Mouse (Mus musculus): Measurements from ENCODE around the gene Hapln4. TPM values are rescaled to one million over a fixed set of nuclear protein-coding genes. Genes with fewer than 3 reads are reported as not detected.

Hapln4 gene
- total RNA-seq, 2 experiments from 2014 or later: 73.7 to 91.3 TPM

- no peak for DNase-seq
These were observed 17.0 kb downstream of the Hapln4 start for GRCm38 (mm10) chr8:70100241-70100640.

- no peak for DNase-seq
These were observed 21.2 kb downstream of the Hapln4 start for GRCm38 (mm10) chr8:70104506-70104905.

- DNase-seq: no peak
These were observed 21.7 kb downstream of the Hapln4 start for GRCm38 (mm10) chr8:70104922-70105321.

GRCm38 (mm10) chr8:70110451-70110850, 27.2 kb downstream of the Hapln4 start:
- no peak for DNase-seq

- no peak for DNase-seq
These were observed 28.0 kb downstream of the Hapln4 start for GRCm38 (mm10) chr8:70111192-70111795.

GRCm38 (mm10) chr8:70112401-70113016, 29.3 kb downstream of the Hapln4 start:
- no peak for DNase-seq

GRCm38 (mm10) chr8:70114488-70114887, 31.2 kb downstream of the Hapln4 start:
- DNase-seq: no peak

GRCm38 (mm10) chr8:70114892-70115291, 31.6 kb downstream of the Hapln4 start:
- no peak for DNase-seq

- no peak for DNase-seq
These were observed 34.4 kb downstream of the Hapln4 start for GRCm38 (mm10) chr8:70117611-70118010.

GRCm38 (mm10) chr8:70118726-70119700, 35.8 kb downstream of the Hapln4 start:
- peak; percentile 54 to 62 for DNase-seq

- DNase-seq: peak; percentile 88
These were observed 37.4 kb downstream of the Hapln4 start, which contains the start of gene Ncan for GRCm38 (mm10) chr8:70120667-70121066. TSS of gene Ncan (minus strand) at chr8:70120873.

GRCm38 (mm10) chr8:70122863-70123262, 39.6 kb downstream of the Hapln4 start:
- no peak for DNase-seq

GRCm38 (mm10) chr8:70124992-70125391, 41.7 kb downstream of the Hapln4 start:
- DNase-seq: no peak

- DNase-seq: peak; percentile 72 to 76
These were observed 45.2 kb downstream of the Hapln4 start for GRCm38 (mm10) chr8:70128435-70128834.

GRCm38 (mm10) chr8:70129309-70129952, 46.2 kb downstream of the Hapln4 start:
- peak; percentile 82 to 83 for DNase-seq

- DNase-seq: no peak
These were observed 46.8 kb downstream of the Hapln4 start for GRCm38 (mm10) chr8:70130066-70130465.

- DNase-seq: peak; percentile 72 to 80
These were observed 48.1 kb downstream of the Hapln4 start, which contains the start of gene Nr2c2ap for GRCm38 (mm10) chr8:70131166-70131883. TSS of gene Nr2c2ap (plus strand) at chr8:70131333.

- no peak for DNase-seq
These were observed 50.8 kb downstream of the Hapln4 start for GRCm38 (mm10) chr8:70134086-70134485.

- DNase-seq: no peak
These were observed 51.7 kb downstream of the Hapln4 start for GRCm38 (mm10) chr8:70134931-70135330.

- no peak for DNase-seq
These were observed 53.3 kb downstream of the Hapln4 start for GRCm38 (mm10) chr8:70136591-70136990.

GRCm38 (mm10) chr8:70137890-70138289, 54.6 kb downstream of the Hapln4 start:
- DNase-seq: no peak
